Mouse (Mus musculus) urinary bladder, adult 18-20 months (tissue): ENCODE data around the gene Syap1.
"Not testable (repeated sequence)": the region's sequence is repeated elsewhere in the genome, so short reads cannot be mapped to it uniquely, and the experiment has no call there.

Experiments
- DNase-seq, 2 experiments: peaks; one replicate each; pipeline ENCODE4 v3.0.0; 2022; ENCODE audit warnings: low spot score in 2 of 2, mixed read lengths in 2 of 2

Syap1 gene

GRCm38 (mm10) chrX:162830313-162830712, 57.9 kb downstream of the Syap1 start:
- DNase-seq, result not testable (repeated sequence)

- DNase-seq, result no peak
Measured at GRCm38 (mm10) chrX:162829741-162830140, 58.5 kb downstream of the Syap1 start.

- DNase-seq, result peak; percentile 69 to 93
Measured at GRCm38 (mm10) chrX:162829203-162829708, 59.0 kb downstream of the Syap1 start, which contains the start of gene Txlng. Gene Txlng, minus strand, starts transcription at chrX:162829454.

GRCm38 (mm10) chrX:162828783-162829182, 59.5 kb downstream of the Syap1 start:
- peak in 1 of 2 experiments; percentile 3 for DNase-seq

GRCm38 (mm10) chrX:162828016-162828415, 60.2 kb downstream of the Syap1 start:
- no peak for DNase-seq
